Mouse (Mus musculus) erythroblast, embryonic 14.5 days (primary cell): Measurements from ENCODE around the gene Il1rl1.

ENCODE experiments used
- GATA1 ChIP-seq: IDR thresholded peaks from 2 replicates; pipeline ENCODE4 v1.6.1; 2012; ENCODE audit warnings: low read length, inconsistent platforms, mixed read lengths
- TAL1 ChIP-seq: IDR thresholded peaks from 3 replicates; pipeline ENCODE4 v1.6.1; 2012; ENCODE audit warnings: low read length, inconsistent platforms, mixed read lengths

GRCm38 (mm10) chr1:40428910-40429675 lies at the start of gene Il1rl1:
- peak; percentile 63 for TF ChIP-seq GATA1
- TF ChIP-seq TAL1: peak; percentile 66
